Mouse (Mus musculus): ENCODE data around the gene Tap2.

GRCm38 (mm10) chr17:34204303-34205010, 1.1 kb downstream of the Tap2 start:
- TF ChIP-seq CTCF (IDR thresholded peaks at IDR 0.05; ENCODE audit: borderline replicate concordance, insufficient read depth, low read depth, low read length) (peak; percentile 71), POLR2A (IDR thresholded peaks at IDR 0.05; ENCODE audit: borderline replicate concordance, insufficient read depth, low read length) (no peak)
